8 mouse cellular contexts compared by ENCODE assay signal in genomic region chr2:119758101-119758843, GRCm38 (mm10). TPM values are rescaled to one million over a fixed set of nuclear protein-coding genes. Genes with fewer than 3 reads are reported as not detected.
A peak's percentile ranks its signal among the peaks of the same experiment; 100 is the strongest.
DNase-seq lines count a peak whose midpoint lies in the region; ATAC-seq and TF ChIP-seq lines count a peak whose summit lies in the region.

No protein-coding gene starts in this region.

- peak overlapping the region; percentile 98 for H3K4me2 ChIP-seq in lung, embryonic 14.5 days

- TF ChIP-seq CTCF in bone marrow macrophage, adult 2 months (IDR thresholded peaks at IDR 0.05; ENCODE audit: low read depth, low read length) = no peak
- no peak for TF ChIP-seq CTCF in lung, embryonic 14.5 days (IDR thresholded peaks at IDR 0.05; ENCODE audit: low read depth)
- no peak for TF ChIP-seq CTCF in olfactory bulb, adult 2 months (IDR thresholded peaks at IDR 0.05; ENCODE audit: insufficient read depth, low read depth, low read length)

- H3K4me1 ChIP-seq in heart, embryonic 10.5 days = peaks cover 25% of the 10 kb centered on the region
- no peaks in the 10 kb centered on the region for H3K4me1 ChIP-seq in bone marrow macrophage, adult 2 months (ENCODE audit: control insufficient read depth, insufficient read depth, low read length)
- H3K4me1 ChIP-seq in erythroblast, embryonic 14.5 days (ENCODE audit: control insufficient read depth) = peaks cover 8% of the 10 kb centered on the region
- H3K4me1 ChIP-seq in lung, embryonic 14.5 days (ENCODE audit: insufficient read depth) = no peaks in the 10 kb centered on the region
- peaks cover 10% of the 10 kb centered on the region for H3K4me1 ChIP-seq in olfactory bulb, adult 2 months (ENCODE audit: control insufficient read depth, insufficient read depth, low read length)

- H3K9me3 ChIP-seq in heart, embryonic 10.5 days = no peaks in the 10 kb centered on the region
- H3K9me3 ChIP-seq in erythroblast, embryonic 14.5 days (ENCODE audit: control insufficient read depth, low read length) = peaks cover 12% of the 10 kb centered on the region; the same call in 1 of the 2 replicates
- no peaks in the 10 kb centered on the region for H3K9me3 ChIP-seq in lung, embryonic 14.5 days (ENCODE audit: low read depth, low read length)

- H3K27ac ChIP-seq in heart, embryonic 10.5 days = peak overlapping the region; percentile 39
- no peak overlapping the region for H3K27ac ChIP-seq in bone marrow macrophage, adult 2 months (ENCODE audit: insufficient read depth, low read depth, low read length)
- no peak overlapping the region for H3K27ac ChIP-seq in lung, embryonic 14.5 days (ENCODE audit: low read depth)
- H3K27ac ChIP-seq in olfactory bulb, adult 2 months (ENCODE audit: insufficient read depth, low read depth, low read length) = no peak overlapping the region

- H3K4me3 ChIP-seq in heart, embryonic 10.5 days = peak overlapping the region; percentile 79
- H3K4me3 ChIP-seq in bone marrow macrophage, adult 2 months (ENCODE audit: insufficient read depth, low read length) = peak overlapping the region; percentile 61
- H3K4me3 ChIP-seq in erythroblast, embryonic 14.5 days (replicated peaks) = peak overlapping the region; percentile 42
- peak overlapping the region; percentile 59 for H3K4me3 ChIP-seq in lung, embryonic 14.5 days (ENCODE audit: low read depth, low read length)
- peak overlapping the region; percentile 67 for H3K4me3 ChIP-seq in olfactory bulb, adult 2 months (ENCODE audit: insufficient read depth, low read depth, low read length)

- peaks cover 88% of the 10 kb centered on the region for H3K27me3 ChIP-seq in heart, embryonic 10.5 days (ENCODE audit: insufficient read depth, poor library complexity, severe bottlenecking)
- peaks cover 89% of the 10 kb centered on the region for H3K27me3 ChIP-seq in erythroblast, embryonic 14.5 days (ENCODE audit: control insufficient read depth)
- peaks cover 47% of the 10 kb centered on the region for H3K27me3 ChIP-seq in lung, embryonic 14.5 days (ENCODE audit: insufficient read depth, low read length)

- H3K36me3 ChIP-seq in heart, embryonic 10.5 days = no peaks in the 10 kb centered on the region
- no peaks in the 10 kb centered on the region for H3K36me3 ChIP-seq in erythroblast, embryonic 14.5 days (ENCODE audit: control insufficient read depth)
- peaks cover under 1% of the 10 kb centered on the region for H3K36me3 ChIP-seq in lung, embryonic 14.5 days (ENCODE audit: insufficient read depth)

- peak overlapping the region; percentile 46 for H3K9ac ChIP-seq in lung, embryonic 14.5 days

- 1% methylated on average over 70 of the region's 77 CpGs for whole genome bisulfite sequencing in heart, embryonic 10.5 days
- under 1% methylated on average over 73 of the region's 77 CpGs for WGBS in lung, embryonic 14.5 days
- under 1% methylated on average over 76 of the region's 77 CpGs for WGBS in olfactory bulb, adult 2 months

- no peak for DNase-seq in heart, embryonic 10.5 days (ENCODE audit: low spot score)
- no peak for DNase-seq in heart, adult 8-10 months (ENCODE audit: low spot score)
- DNase-seq in induced T-regulatory cell, adult 2 months (ENCODE audit: low read depth) = peak; percentile 50
- peak; percentile 34 for DNase-seq in lung, embryonic 14.5 days
- no peak for DNase-seq in left cerebral cortex, adult 11 months (ENCODE audit: low spot score)

- TF ChIP-seq POLR2A in bone marrow macrophage, adult 2 months (IDR thresholded peaks at IDR 0.05; ENCODE audit: borderline replicate concordance, low read depth, low read length) = no peak
- no peak for TF ChIP-seq POLR2A in olfactory bulb, adult 2 months (IDR thresholded peaks at IDR 0.05; ENCODE audit: insufficient read depth, low read depth, low read length)

- ATAC-seq in lung, embryonic 14.5 days (ENCODE audit: insufficient read depth) = no peak

RNA-seq across cellular contexts. Expression of gene Ltk, which starts 2.0 kb away (rescaled TPM):
- 0.10 and 0.13 TPM in 2 replicates for polyA plus RNA-seq in heart, embryonic 10.5 days (2016; fragmentation: Nextera tagmentation; extraction: Ambion mirVana)
- total RNA-seq in heart, adult 8-10 months (2022) = not detected
- polyA plus RNA-seq in bone marrow macrophage, adult 2 months (2012; ENCODE audit: insufficient read depth, insufficient read length, missing spikeins) = not detected in 2 replicates
- polyA plus RNA-seq in erythroblast, embryonic 14.5 days (2012) = not detected in 2 replicates
- 0.66 and 0.83 TPM in 2 replicates for polyA plus RNA-seq in lung, embryonic 14.5 days (2014; fragmentation: Nextera tagmentation; extraction: Ambion mirVana)
- not detected in 2 replicates for polyA plus RNA-seq in olfactory bulb, adult 2 months (2012; ENCODE audit: insufficient read depth, insufficient read length, low replicate concordance, missing spikeins)

RNA-seq across cellular contexts. Expression of gene Itpka, which starts 16.1 kb away (rescaled TPM):
- polyA plus RNA-seq in heart, embryonic 10.5 days (2016; fragmentation: Nextera tagmentation; extraction: Ambion mirVana) = 2.7 and 3.1 TPM in 2 replicates
- total RNA-seq in heart, adult 8-10 months (2022) = under 1 TPM; 0.23 to 0.79 (median 0.54) TPM
- polyA plus RNA-seq in bone marrow macrophage, adult 2 months (2012; ENCODE audit: insufficient read depth, insufficient read length, missing spikeins) = 0.31 TPM in 1 of 2 replicates, not detected in the other
- polyA plus RNA-seq in erythroblast, embryonic 14.5 days (2012) = 0.05 and 0.06 TPM in 2 replicates
- 1.3 TPM in 2 replicates for polyA plus RNA-seq in lung, embryonic 14.5 days (2014; fragmentation: Nextera tagmentation; extraction: Ambion mirVana)
- not detected in 2 replicates for polyA plus RNA-seq in olfactory bulb, adult 2 months (2012; ENCODE audit: insufficient read depth, insufficient read length, low replicate concordance, missing spikeins)

RNA-seq across cellular contexts. Expression of gene Rpap1, which starts 29.1 kb away (rescaled TPM):
- 31.4 and 32.0 TPM in 2 replicates for polyA plus RNA-seq in heart, embryonic 10.5 days (2016; fragmentation: Nextera tagmentation; extraction: Ambion mirVana)
- total RNA-seq in heart, adult 8-10 months (2022) = 10 to 100 TPM; 11.9 to 13.7 (median 13.4) TPM
- polyA plus RNA-seq in bone marrow macrophage, adult 2 months (2012; ENCODE audit: insufficient read depth, insufficient read length, missing spikeins) = 9.7 and 10.6 TPM in 2 replicates
- polyA plus RNA-seq in erythroblast, embryonic 14.5 days (2012) = 0.74 and 0.80 TPM in 2 replicates
- 30.7 and 34.2 TPM in 2 replicates for polyA plus RNA-seq in lung, embryonic 14.5 days (2014; fragmentation: Nextera tagmentation; extraction: Ambion mirVana)
- polyA plus RNA-seq in olfactory bulb, adult 2 months (2012; ENCODE audit: insufficient read depth, insufficient read length, low replicate concordance, missing spikeins) = not detected in 2 replicates

RNA-seq across cellular contexts. Expression of gene Tyro3, which starts 39.3 kb away (rescaled TPM):
- 8.9 and 11.6 TPM in 2 replicates for polyA plus RNA-seq in heart, embryonic 10.5 days (2016; fragmentation: Nextera tagmentation; extraction: Ambion mirVana)
- total RNA-seq in heart, adult 8-10 months (2022) = 1 to 10 TPM; 1.7 to 3.3 (median 2.2) TPM
- not detected in 2 replicates for polyA plus RNA-seq in bone marrow macrophage, adult 2 months (2012; ENCODE audit: insufficient read depth, insufficient read length, missing spikeins)
- polyA plus RNA-seq in erythroblast, embryonic 14.5 days (2012) = 0.01 TPM in 1 of 2 replicates, not detected in the other
- polyA plus RNA-seq in lung, embryonic 14.5 days (2014; fragmentation: Nextera tagmentation; extraction: Ambion mirVana) = 19.0 and 21.9 TPM in 2 replicates
- not detected in 2 replicates for polyA plus RNA-seq in olfactory bulb, adult 2 months (2012; ENCODE audit: insufficient read depth, insufficient read length, low replicate concordance, missing spikeins)

Comparison
In these comparisons a context has a peak if more than half of its experiments do, and no peak if none do; other contexts are left out.
1. DNase-seq: peak in induced T-regulatory cell, adult 2 months (single experiment) and lung, embryonic 14.5 days (single experiment); none in heart, embryonic 10.5 days (single experiment), heart, adult 8-10 months (single experiment) and left cerebral cortex, adult 11 months (single experiment).
2. Peak in every context shown above with its lines, with median percentiles within 50 percentile points of each other: H3K4me3 ChIP-seq.